Mouse (Mus musculus) intestine, embryonic 15.5 days (tissue): ENCODE data around the gene Ptch2. TPM values are rescaled to one million over a fixed set of nuclear protein-coding genes. Genes with fewer than 3 reads are reported as not detected.

ENCODE experiments used
- polyA plus RNA-seq: library from polyadenylated mRNA; unstranded; fragments of >200 nt; fragmentation: Nextera tagmentation; extraction: Ambion mirVana; gene quantifications from 2 replicates; pipeline ENCODE4 v1.2.1, GENCODE M21; 2015

The Ptch2 gene
- polyA plus RNA-seq, 1 experiment from 2014 or later, result 5.9 TPM

Other genes starting within 250 kb of the Ptch2 start
- gene Zswim5, start 218.7 kb upstream of the Ptch2 start, polyA plus RNA-seq, result 1.1 and 1.2 TPM in 2 replicates
- 68.7 and 75.4 TPM in 2 replicates for gene Urod, start 101.7 kb upstream of the Ptch2 start, polyA plus RNA-seq
- gene Hectd3, start 100.8 kb upstream of the Ptch2 start, polyA plus RNA-seq, result 12.6 TPM in 2 replicates
- 32.2 and 37.7 TPM in 2 replicates for gene Eif2b3, start 76.7 kb upstream of the Ptch2 start, polyA plus RNA-seq
- 6.0 and 7.6 TPM in 2 replicates for gene Btbd19, start 29.6 kb downstream of the Ptch2 start, polyA plus RNA-seq
- not detected in 2 replicates for gene Tctex1d4, start 30.7 kb downstream of the Ptch2 start, polyA plus RNA-seq
- 3.6 and 3.7 TPM in 2 replicates for gene Plk3, start 37.9 kb downstream of the Ptch2 start, polyA plus RNA-seq
- 1,027 and 1,033 TPM in 2 replicates for gene Rps8, start 60.2 kb downstream of the Ptch2 start, polyA plus RNA-seq
- 37.7 and 48.7 TPM in 2 replicates for gene Kif2c, start 86.6 kb downstream of the Ptch2 start, polyA plus RNA-seq
- gene Tmem53, start 155.9 kb downstream of the Ptch2 start, polyA plus RNA-seq, result 9.5 and 11.7 TPM in 2 replicates
- 0.19 and 0.32 TPM in 2 replicates for gene Armh1, start 156.1 kb downstream of the Ptch2 start, polyA plus RNA-seq